Mouse (Mus musculus): ENCODE data around the gene Olfr39.
"Not testable (repeated sequence)": the region's sequence is repeated elsewhere in the genome, so short reads cannot be mapped to it uniquely, and the experiment has no call there.

The Olfr39 gene

DNA sequence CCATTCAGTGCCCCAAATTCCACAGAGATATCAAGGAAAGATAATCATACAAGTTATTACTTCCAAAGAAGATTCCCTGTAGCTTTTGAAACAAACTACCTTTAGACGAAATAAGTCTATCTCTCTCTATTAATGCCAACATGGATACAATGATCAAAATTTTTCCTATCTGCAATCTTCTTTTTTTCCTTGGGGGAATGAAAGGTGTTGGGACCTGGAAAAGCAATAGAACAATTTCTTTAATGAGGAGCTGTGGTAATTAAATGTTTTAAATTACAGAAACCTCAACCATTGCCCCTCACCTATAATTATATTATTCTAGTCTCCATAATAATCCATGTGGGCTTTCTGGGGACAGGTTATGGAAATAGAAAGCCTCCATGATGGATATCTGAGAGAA lies at the start of gene Olfr39:
Gene Olfr39, plus strand, starts transcription at position 301 of the 400 bp plus-strand sequence.
- no peak for DNase-seq (ENCODE audit: extremely low spot score, low read depth, low spot score)

DNA sequence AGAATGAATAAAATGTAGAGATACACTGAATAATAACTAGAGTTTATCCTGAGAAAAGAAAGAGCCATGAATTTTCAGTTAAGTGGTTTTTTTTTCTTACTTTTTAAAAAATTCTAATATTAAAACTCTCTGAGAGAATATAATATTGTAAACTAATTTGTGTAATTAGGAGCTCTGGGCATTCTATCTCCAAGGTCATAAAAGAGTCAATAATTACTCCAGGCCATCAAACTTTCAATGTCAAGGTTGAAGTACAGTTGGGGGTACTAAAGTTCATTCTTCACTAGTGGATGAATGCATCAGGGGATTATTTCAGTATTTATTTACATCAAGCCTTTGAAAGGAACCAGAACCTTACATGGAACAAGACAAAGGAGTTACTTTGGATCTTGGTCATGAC lies 45.3 kb upstream of the Olfr39 start, which contains the start of gene Olfr872:
Gene Olfr872, plus strand, starts transcription at position 301 of the 400 bp plus-strand sequence.
- DNase-seq (ENCODE audit: extremely low spot score, low read depth, low spot score), result no peak

DNA sequence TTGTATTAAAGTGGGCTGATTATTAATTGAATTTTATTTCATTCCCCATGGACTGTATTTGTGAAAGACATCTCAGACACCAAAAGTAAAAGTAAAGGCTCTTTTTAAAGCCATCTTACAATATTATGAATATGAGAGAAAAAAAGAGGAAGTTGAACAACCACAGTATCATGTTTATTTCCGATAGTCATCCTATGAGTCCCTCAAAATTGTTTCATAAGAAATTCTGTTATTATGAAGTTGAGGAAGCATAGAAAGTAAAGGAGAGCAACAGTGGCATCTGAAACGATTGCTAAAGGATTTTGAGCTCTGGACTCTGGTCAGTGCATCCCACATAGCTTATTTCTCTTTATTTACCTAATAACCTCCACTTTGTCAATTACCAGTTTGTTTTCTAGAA lies 44.8 kb upstream of the Olfr39 start:
- DNase-seq (ENCODE audit: extremely low spot score, low read depth, low spot score), result no peak

DNA sequence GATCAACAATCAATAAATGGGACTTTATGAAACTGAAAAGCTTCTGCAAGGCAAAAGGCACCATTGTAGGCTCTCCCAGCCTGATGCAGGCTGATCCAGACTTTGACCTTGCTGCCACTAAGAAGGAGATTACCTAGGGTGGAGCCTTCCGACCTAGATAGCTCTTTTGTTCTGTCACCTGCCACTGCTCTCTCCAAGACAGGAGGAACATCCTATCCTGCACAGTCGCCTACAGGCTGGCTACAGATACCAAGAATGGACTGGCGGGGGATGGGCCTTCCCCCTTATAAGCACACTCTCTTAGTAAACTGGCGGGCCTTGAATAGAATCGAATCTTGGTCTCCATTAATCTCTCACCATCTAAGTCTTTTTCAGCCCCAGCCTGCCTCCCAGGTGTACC lies 13.4 kb downstream of the Olfr39 start:
- DNase-seq (ENCODE audit: extremely low spot score, low read depth, low spot score), result not testable (repeated sequence)

DNA sequence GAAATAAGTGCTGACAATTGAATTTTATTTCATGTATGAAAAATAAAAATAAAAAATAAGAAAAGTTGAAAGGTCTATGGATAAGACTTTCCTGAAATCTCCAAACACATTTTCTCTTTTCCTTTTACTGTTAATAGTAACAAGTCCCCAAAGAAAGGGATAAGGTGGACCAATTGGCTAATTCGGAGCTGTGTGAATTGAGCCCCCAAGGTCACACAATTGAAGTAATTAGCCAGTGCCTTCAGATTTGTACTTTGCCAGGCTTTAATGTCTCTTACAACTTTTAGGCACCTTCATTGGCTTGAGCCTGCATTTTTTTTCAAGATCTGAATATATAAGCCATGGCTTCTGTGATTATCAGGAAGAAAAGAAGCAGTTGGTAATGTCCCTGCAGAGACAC lies 16.1 kb downstream of the Olfr39 start, which contains the start of gene Olfr873:
Gene Olfr873, plus strand, starts transcription at position 301 of the 400 bp plus-strand sequence.
- DNase-seq (ENCODE audit: extremely low spot score, low read depth, low spot score), result no peak

DNA sequence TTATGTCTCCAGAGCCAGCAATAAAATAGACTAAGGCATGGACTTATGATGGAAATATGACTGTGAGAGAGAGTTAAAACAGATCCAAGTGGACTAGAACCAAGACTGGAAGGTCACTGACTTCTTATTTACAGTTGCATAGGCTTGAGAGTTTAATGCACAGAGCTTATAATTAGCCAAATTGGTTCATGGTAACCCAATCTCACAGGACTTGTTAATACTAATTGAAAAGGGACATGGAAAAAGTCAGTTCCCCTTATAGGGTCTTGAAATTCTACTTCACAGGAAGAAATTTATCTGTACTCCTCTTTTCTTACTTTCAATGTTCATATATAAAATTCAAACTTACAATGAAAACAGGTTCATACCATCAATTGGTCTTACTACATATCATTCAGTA lies 53.8 kb downstream of the Olfr39 start, which contains the start of gene Olfr18:
Gene Olfr18, minus strand, starts transcription at position 101 of the 400 bp plus-strand sequence.
- DNase-seq (ENCODE audit: extremely low spot score, low read depth, low spot score), result no peak
